Mouse (Mus musculus) embryo, embryonic 11 days (tissue): Measurements from ENCODE around the gene Kpna1.
A peak's percentile ranks its signal among the peaks of the same experiment; 100 is the strongest.

Source experiments
- DNase-seq: peaks from one replicate; pipeline ENCODE4 v3.0.0-alpha.2; 2015

Gene Kpna1

DNA sequence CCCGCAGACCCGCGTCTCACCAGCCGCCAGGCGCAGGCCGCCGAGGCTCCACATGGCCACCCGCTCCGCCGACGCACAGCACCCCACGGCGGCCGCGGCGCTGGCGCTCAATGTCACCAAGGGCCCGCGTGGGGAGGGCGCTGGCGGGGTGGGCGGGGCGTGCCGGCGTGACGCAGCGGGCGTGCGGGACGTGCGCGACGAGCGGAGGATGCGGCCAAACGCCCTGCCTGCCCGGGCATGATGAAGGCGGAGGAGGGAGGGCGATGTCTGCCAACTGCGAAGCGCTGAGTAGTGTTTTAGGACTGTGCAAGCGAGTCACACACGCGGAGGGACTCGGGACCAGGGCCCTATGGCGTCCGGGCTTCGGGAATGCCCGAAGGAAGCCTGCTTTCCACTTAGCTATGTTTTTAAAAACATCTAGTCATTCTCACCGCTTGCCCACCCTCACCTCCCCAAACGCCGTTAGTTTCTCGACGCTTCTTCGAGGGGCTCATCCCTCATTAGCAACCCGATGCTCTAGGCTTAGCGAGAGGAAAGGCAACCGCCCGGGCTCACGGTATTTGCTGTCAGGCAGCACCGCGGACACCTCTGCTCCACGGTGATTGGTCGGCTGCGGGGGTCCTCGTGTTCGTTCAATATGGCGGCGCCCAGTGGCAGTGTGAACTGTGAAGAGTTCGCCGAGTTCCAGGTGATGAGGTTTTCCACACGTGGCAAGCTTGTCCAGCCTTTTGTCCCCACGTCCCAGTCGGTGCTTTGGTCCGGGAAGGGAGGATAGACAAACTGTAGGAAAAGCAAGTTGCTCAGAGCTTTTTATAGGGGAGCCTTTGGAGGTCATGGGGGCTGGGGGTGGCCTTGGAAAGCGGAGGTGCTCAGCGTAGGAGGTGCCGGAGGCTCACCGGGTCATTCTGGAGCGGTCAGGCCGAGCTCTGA lies 93.2 kb downstream of the Kpna1 start, which contains the start of the genes Fam162a and Ccdc58:
Fam162a (minus strand) TSS at position 145 of the 930 bp plus-strand sequence.
Ccdc58 (plus strand) TSS at position 236 of the 930 bp plus-strand sequence.
- peak; percentile 94 for DNase-seq

DNA sequence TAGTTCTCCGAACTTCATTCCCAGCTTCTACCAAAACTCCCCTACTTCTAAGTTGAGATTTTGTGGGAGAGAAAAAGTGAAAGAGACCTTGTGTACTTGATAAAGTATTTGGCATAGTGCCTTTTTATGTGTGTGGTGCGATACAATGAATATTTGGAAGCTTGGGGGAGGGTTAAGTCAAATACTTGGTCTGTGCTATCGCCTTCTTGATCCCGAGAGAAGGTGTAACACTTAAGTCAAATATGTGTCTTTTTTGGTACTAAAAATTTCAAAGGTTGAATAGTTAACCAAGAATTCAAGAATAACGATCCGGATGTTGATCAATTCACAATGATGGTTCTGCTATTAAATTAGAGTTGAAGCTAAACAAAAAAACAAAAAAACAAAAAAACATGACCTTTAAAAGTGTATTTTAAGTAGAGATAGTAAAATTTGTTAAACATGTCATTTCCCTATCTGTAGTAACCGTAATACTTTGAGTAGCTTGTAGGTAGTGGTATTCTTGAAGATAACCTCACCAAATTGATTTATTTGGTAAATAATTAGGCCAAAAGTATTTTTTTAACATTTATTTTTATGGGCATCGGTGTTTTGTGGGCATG lies 94.0 kb downstream of the Kpna1 start:
- DNase-seq: no peak

DNA sequence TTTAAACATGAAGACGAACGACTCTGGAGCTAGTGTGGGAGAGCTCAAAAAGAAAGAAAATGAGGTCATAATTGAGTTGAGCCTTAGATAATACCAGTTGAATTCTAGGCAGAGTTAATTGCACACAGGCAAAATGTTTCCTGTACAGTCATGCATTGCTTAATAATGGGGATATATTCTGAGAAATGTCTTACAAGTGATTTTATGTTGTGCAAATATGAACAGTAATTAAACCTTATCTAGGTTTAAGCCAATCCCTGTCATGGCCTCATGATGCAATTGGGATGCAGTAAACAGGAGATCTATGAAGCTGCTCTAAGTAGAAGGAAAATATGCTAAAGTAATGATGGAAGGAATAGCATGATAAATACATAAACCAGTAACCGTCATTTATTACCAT lies 96.2 kb downstream of the Kpna1 start:
- DNase-seq: no peak

DNA sequence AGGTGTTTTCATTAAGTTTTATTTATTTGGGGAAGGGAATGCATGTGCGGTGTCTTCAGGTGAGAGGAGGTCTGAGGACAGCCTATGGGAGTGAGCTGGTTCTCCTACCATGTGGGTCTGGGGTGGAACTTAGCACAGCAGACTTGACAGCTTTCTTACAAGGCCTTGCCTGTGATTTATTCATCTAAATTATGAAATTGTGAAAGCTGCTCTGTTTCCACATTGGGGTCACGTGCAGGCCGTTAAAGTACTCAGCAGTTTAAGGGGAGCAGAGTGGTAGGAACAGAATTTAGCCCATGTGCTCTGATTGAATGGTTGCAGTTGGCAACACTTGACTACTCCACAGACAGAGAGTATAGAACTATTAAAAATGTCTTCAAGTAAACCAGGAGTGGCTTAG lies 101.4 kb downstream of the Kpna1 start:
- DNase-seq: no peak
